Mouse (Mus musculus) brain, adult 10 weeks (tissue): ENCODE measurements around the gene Gys2. TPM values are rescaled to one million over a fixed set of nuclear protein-coding genes. Genes with fewer than 3 reads are reported as not detected.

Experiments used
- polyA plus RNA-seq: library from polyadenylated mRNA; stranded (reverse); fragments of 350-450 nt; fragmentation: Illumina TruSeq; extraction: RNeasy Lipid Tissue Mini Kit (QIAGEN cat#74804); gene quantifications from one replicate; pipeline ENCODE4 v1.2.3, GENCODE M21; 2015; ENCODE audit warnings: low read depth, low replicate concordance

The Gys2 gene
- 0.27 TPM for polyA plus RNA-seq

DNA sequence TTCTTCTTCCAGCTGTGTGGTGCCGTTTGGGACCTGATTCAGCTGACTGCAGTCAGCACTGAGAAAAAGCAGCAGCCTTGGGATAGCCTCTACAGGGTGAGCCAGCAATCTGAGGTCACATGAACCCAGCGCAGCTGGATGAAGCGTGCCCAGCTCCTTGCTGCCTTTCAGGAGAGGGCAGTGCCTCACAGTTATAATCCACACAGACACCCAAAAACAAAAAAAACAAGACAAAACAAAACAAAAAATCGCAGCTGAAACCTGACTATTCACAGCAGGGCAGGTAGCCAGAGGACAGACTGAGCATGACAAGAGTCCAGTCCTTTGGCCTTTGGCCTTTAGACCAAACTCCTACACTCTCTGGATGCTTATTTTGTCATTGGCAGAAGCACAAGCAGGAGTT is at the start of gene Gys2:
TSS of gene Gys2 (minus strand) at position 309 of the 403 bp plus-strand sequence.

GRCm38 (mm10) chr6:142507785-142508162 is 34.9 kb upstream of the Gys2 start, which contains the start of gene Ldhb:
TSS of gene Ldhb (minus strand) at chr6:142507957.

GRCm38 (mm10) chr6:142412906-142413491 is 59.9 kb downstream of the Gys2 start, which contains the start of gene Spx:
TSS of gene Spx (plus strand) at chr6:142413441.

GRCm38 (mm10) chr6:142387011-142387754 is 85.7 kb downstream of the Gys2 start, which contains the start of the genes Recql and Golt1b:
TSS of gene Recql (minus strand) at chr6:142387087.
TSS of gene Golt1b (plus strand) at chr6:142387221.

Other genes with a start within 250 kb of the Gys2 start
- not detected for gene Iapp, start 174.7 kb downstream of the Gys2 start, polyA plus RNA-seq
- 0.18 TPM for gene Slco1a5, start 150.1 kb downstream of the Gys2 start, polyA plus RNA-seq
- gene Pyroxd1, start 127.5 kb downstream of the Gys2 start, polyA plus RNA-seq: 14.1 TPM
- gene Recql, start 86.0 kb downstream of the Gys2 start, polyA plus RNA-seq: 20.0 TPM
- gene Golt1b, start 85.9 kb downstream of the Gys2 start, polyA plus RNA-seq: 31.3 TPM
- gene Spx, start 59.7 kb downstream of the Gys2 start, polyA plus RNA-seq: 3.8 TPM
- gene Ldhb, start 34.8 kb upstream of the Gys2 start, polyA plus RNA-seq: 1,259 TPM
- 5.0 TPM for gene Kcnj8, start 98.5 kb upstream of the Gys2 start, polyA plus RNA-seq
- 3.3 TPM for gene Abcc9, start 229.2 kb upstream of the Gys2 start, polyA plus RNA-seq